Mouse (Mus musculus) kidney, postnatal 14 days (tissue): ENCODE measurements around the gene Gapdhs.
"Not testable (repeated sequence)": the region's sequence is repeated elsewhere in the genome, so short reads cannot be mapped to it uniquely, and the experiment has no call there.

Experiments used
- DNase-seq: peaks from one replicate; pipeline ENCODE4 v3.0.0; 2022; ENCODE audit warnings: mixed read lengths

The Gapdhs gene

GRCm38 (mm10) chr7:30743617-30744016, at the start of gene Gapdhs:
Gene Gapdhs (minus strand): TSS chr7:30743681.
- DNase-seq = not testable (repeated sequence)

DNA sequence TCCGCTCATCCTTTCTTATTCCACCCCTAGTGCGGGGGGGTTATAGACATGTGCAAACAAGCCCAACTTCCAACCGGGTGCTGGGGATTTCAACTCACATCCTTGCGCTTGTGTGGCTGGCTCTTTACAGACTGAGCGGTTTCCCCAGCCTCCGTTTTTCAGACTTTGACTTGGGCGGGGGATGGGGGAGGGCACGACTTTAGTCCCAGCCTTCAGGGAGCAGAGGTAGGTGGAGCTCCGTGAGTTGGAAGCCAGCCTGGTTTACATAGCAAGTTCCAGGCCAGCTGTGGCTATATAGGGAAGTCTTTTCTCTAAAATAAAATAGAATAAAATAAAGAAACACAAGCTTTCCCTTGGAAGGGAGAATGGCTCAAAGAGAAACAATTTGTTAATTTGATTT, 48.4 kb upstream of the Gapdhs start:
- no peak for DNase-seq

- no peak for DNase-seq
These were observed 46.7 kb upstream of the Gapdhs start for GRCm38 (mm10) chr7:30790141-30790540.

GRCm38 (mm10) chr7:30787377-30788022, 44.0 kb upstream of the Gapdhs start, which contains the start of gene Krtdap:
Gene Krtdap (plus strand): TSS chr7:30787896.
- no peak for DNase-seq

DNA sequence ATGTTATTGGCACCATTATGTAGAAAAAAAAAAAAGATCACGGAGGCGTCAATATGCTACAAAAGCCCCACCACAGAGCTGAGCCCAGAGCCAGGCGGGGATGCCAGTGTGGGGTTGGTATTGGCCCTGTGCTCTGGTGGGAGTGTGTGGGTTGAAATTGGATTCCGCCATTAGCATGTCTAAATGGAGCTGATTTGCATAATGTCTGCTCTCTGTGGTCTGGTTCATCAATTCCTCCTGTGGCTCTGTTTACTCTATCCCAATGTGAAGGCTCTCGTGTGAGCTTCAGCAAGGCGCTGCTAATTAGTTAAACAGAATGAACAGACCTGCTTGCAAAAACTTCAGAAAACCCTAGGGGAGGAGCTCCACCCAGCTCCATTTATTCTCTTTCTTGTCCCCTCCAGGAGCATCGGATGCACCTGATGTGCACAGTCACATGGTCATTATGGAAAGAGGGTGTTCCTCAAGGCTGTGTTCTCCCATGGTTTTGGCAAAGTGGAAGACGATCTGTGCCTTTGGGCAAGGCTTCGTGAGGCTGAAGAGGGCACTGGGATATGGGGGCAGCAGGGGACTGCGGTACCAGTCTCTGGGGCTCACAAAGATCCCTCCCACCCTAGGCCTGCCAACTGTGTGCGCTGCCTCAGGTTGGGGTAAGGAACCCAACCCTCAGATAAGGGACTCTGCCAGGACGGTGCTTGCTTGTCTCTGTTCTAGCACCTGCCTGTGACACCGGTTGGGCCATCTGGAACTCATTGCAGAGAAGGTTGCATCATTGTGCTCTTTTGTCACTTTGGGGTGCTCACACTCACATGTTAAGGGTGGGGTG, 42.5 kb upstream of the Gapdhs start:
- no peak for DNase-seq

- DNase-seq = no peak
These were observed 41.7 kb upstream of the Gapdhs start for GRCm38 (mm10) chr7:30785154-30785553.

GRCm38 (mm10) chr7:30782658-30783057, 39.2 kb upstream of the Gapdhs start:
- no peak for DNase-seq

GRCm38 (mm10) chr7:30781792-30782191, 38.3 kb upstream of the Gapdhs start:
- DNase-seq = no peak

- DNase-seq = no peak
These were observed 34.4 kb upstream of the Gapdhs start for GRCm38 (mm10) chr7:30777911-30778310.

GRCm38 (mm10) chr7:30777081-30777579, 33.6 kb upstream of the Gapdhs start:
- DNase-seq = no peak

- DNase-seq = no peak
These were observed 32.6 kb upstream of the Gapdhs start for GRCm38 (mm10) chr7:30776104-30776503.

- no peak for DNase-seq
These were observed 25.8 kb upstream of the Gapdhs start for GRCm38 (mm10) chr7:30769236-30769635.

GRCm38 (mm10) chr7:30766408-30766807, 22.9 kb upstream of the Gapdhs start:
- DNase-seq = no peak

DNA sequence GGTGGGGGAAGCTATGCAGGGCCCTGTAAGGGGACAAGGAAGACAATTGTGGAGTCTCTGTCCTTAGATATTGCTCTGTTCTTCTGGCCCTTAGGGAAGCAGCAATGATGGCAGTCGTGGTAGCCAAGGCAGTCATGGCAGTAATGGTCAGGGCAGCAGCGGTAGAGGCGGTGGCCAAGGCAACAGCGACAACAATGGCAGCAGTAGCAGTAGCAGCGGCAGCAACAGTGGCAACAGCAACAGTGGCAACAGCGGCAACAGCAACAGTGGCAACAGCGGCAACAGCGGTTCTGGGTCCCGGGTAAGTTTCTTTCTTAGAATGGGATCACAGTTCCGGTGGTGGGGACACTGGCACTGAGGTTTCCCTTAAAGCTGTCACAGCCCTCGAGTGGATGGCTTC, 21.7 kb upstream of the Gapdhs start:
- no peak for DNase-seq

GRCm38 (mm10) chr7:30763456-30763855, 20.0 kb upstream of the Gapdhs start, which contains the start of gene Dmkn:
Gene Dmkn (plus strand): TSS chr7:30763756.
- no peak for DNase-seq

DNA sequence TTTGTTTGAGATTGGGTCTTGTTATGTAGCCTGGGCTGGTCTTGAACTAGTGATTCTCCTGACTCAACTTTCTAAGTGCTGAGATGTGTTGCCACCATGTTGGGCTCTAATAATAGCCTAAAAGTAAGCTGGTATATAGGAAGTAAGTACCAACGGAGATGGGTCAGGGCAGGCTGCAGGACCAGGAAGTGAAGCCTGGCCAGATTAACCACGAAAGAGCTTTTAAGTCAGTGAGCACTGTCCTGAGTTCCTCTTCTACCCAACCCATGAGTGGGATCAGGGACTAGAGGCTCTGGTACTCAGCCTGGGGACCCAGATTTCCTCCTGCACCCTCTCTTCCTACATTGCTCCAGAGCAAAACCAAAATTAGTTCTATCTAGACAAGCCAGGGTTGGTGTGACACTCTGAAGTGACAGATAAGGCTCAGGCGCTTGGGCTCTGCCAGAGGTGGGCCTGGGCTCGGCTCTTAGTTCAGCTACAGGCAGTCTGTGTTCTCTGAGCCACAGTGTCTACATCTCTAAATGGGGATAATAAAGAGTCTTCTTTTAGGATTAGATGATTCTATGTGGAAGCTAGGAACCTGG, 18.4 kb upstream of the Gapdhs start:
- DNase-seq = no peak

DNA sequence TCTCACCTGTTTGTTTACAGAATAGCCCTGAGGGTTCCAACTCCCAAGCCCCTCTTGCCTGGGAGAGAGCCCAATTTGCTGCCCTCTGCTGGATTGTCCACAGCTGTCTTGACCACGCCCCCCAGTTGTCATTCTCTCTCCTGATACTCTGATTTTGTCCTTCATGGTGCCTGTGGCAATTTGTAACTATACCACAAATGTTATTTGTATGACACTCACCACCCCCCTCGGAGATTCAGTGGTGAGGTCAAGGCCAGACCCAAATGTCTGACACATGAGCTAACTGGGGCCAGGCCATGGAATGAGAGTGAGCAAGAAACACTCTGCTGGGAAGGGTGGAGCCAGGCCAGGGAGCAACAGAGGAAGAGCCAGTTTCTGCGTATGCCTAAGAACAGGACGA, 15.4 kb upstream of the Gapdhs start:
- peak; percentile 49 for DNase-seq

GRCm38 (mm10) chr7:30757001-30757400, 13.5 kb upstream of the Gapdhs start:
- DNase-seq = no peak

GRCm38 (mm10) chr7:30751086-30751669, 7.7 kb upstream of the Gapdhs start, which contains the start of gene Sbsn:
Gene Sbsn (plus strand): TSS chr7:30751471.
- no peak for DNase-seq

DNA sequence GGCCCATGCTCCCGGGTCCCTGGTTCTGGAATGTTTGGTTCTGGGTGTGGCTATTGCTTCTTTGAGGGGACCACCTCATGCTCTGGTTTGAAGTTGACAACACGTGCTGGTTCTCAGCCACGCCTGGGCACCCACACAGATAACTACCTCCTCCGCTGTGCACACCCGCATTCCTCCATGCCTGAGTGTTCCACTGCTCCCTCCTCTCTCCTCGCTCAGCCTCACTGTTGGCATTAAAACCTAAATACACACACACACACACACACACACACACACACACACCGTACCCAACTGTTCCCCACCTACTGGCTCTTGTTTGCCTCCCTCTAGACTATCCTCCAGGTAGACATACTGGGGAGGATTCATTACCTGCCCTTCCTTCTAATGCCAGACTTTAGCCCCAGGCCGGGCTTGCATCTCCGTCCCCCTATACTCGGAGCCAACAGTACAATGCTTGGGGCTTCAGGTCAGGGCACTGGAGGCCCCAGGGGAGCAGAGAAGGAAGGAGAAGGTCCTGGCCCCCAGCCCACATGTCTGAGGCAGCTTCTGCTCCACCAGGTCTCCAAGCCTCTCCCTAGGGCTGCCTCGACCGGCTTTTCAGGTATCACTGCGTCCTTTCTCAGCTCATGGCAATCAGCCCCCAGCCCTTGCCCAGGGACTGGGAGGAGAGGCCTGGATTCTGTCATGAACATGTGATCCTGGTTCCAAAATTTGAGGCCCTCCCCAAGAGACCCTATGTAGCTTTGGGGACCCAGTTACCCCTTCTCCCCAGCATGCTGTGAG, 6.5 kb upstream of the Gapdhs start:
- DNase-seq = peak; percentile 7

DNA sequence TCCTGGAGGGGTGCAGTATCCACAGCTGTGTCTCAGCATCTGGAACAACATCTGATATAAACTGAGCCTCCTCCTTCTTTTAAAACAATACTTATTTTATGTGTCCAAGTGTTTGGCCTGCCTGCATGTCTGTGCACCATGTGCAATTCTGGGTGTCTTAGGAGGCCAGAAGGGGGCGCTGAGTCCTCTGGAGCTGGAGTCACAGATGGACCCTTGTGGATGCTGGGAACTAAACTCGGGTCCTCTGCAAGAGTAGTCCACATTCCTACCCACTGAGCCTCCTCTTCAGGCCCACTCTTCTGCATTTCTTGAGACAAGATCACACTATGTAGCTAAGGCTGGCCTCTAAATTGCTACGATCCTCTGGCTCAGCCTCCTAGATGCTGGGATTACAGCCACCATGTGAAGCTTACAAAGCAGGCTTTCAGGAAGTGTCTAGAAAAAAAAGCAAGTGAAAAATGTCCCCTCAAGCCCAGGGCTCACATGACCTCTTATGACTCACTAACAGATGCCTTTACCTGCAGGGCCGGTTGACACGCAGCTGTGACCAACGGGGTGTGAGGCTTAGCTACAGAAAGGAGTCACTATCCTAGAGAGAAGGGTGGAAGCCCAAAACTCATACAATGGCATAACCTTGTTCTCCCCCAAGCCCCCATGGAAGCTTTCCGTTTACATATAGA, 4.2 kb upstream of the Gapdhs start:
- no peak for DNase-seq
